Mouse (Mus musculus): ENCODE measurements around the gene Gm10220. TPM values are rescaled to one million over a fixed set of nuclear protein-coding genes. Genes with fewer than 3 reads are reported as not detected.
"Not testable (repeated sequence)": the region's sequence is repeated elsewhere in the genome, so short reads cannot be mapped to it uniquely, and the experiment has no call there.

Gene Gm10220
- total and polyA plus RNA-seq, 3 experiments = not detected

DNA sequence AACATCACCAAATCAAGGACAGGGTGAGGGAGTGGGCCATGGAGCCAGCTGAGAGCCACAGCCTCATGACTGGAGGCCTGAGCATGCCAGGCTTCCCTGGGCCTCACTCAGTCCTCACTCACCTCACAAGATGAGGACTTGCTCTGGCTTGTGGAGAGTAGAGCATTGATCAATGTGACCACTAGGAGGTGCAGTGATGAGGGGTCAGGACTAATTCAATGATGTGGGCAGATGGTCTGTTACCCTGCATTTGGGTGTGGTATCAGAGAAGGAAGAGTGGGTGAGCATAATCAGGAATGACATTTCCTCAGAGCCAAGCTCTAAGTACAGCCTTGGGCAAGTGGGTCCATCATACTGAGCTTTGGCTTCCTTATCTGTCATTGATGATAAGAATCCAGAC is 42.2 kb downstream of the Gm10220 start:
- H3K4me3 ChIP-seq; H3K4me1 ChIP-seq (ENCODE audit: control insufficient read depth, insufficient read depth, low read length); intact Hi-C loops (cut with DNase I); DNase-seq; H3K79me2 ChIP-seq (replicated peaks; ENCODE audit: control insufficient read depth, insufficient read depth, low read length); H3K9ac ChIP-seq (ENCODE audit: low read depth, low read length); H3K36me3 ChIP-seq (ENCODE audit: control insufficient read depth, insufficient read depth, low read length); H3K27ac ChIP-seq; H3K27me3 ChIP-seq (ENCODE audit: control insufficient read depth, insufficient read depth, low read length): not testable (repeated sequence)

DNA sequence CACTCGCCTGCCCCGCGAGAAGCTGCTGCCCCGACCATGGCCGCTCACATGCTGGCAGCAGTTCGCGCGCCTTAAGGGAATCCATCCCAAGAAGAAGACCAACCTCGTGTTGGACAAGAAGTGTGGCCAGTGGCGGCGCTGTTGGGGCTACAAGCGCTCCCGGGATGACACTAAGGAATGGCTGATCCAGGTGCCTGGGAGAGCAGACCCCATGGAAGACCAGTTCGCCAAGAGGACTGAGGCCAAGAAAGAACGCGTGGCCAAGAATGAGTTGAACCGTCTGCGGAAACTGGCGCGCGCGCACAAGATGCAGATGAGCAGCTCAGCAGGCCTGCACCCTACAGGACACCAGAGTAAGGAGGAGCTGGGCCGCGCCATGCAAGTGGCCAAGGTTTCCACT is 50.5 kb downstream of the Gm10220 start:
- Histone ChIP-seq H3K9ac (ENCODE audit: low read depth, low read length) (no peak overlapping the region), H3K36me3 (ENCODE audit: control insufficient read depth, insufficient read depth, low read length) (no peaks in the 10 kb centered on the region), H3K27ac (no peak overlapping the region), H3K27me3 (ENCODE audit: control insufficient read depth, insufficient read depth, low read length) (no peaks in the 10 kb centered on the region), H3K4me1 (ENCODE audit: control insufficient read depth, insufficient read depth, low read length) (no peaks in the 10 kb centered on the region), H3K79me2 (replicated peaks; ENCODE audit: control insufficient read depth, insufficient read depth, low read length) (no peaks in the 10 kb centered on the region), H3K4me3 (no peak overlapping the region)
- TF ChIP-seq POLR2A (IDR thresholded peaks at IDR 0.05; ENCODE audit: insufficient read depth, low read depth, low read length) (no peak), CTCF (IDR thresholded peaks at IDR 0.05) (no peak), EP300 (IDR thresholded peaks at IDR 0.05; ENCODE audit: insufficient read depth, low read depth, low read length) (no peak)
- 83% methylated on average over 24 of the region's 24 CpGs for WGBS
- no peak for DNase-seq
- intact Hi-C loops (cut with DNase I) = no loop called here

Other genes starting within 250 kb of the Gm10220 start
- gene Gm21663, start 179.0 kb downstream of the Gm10220 start, total RNA-seq (2021) = not detected
- gene Gm21663, start 179.0 kb downstream of the Gm10220 start, polyA plus RNA-seq (2012; rRNA removed) = not detected in 2 replicates
- not detected for gene Gm21671, start 167.0 kb downstream of the Gm10220 start, total RNA-seq (2021)
- gene Gm21671, start 167.0 kb downstream of the Gm10220 start, polyA plus RNA-seq (2012; rRNA removed) = not detected in 2 replicates
- gene Gm21680, start 148.8 kb downstream of the Gm10220 start, total RNA-seq (2021) = not detected
- gene Gm21680, start 148.8 kb downstream of the Gm10220 start, polyA plus RNA-seq (2012; rRNA removed) = not detected in 2 replicates
- gene Gm21698, start 132.8 kb downstream of the Gm10220 start, total RNA-seq (2021) = not detected
- gene Gm21698, start 132.8 kb downstream of the Gm10220 start, polyA plus RNA-seq (2012; rRNA removed) = not detected in 2 replicates
- not detected for gene Gm1979, start 116.6 kb downstream of the Gm10220 start, total RNA-seq (2021)
- not detected in 2 replicates for gene Gm1979, start 116.6 kb downstream of the Gm10220 start, polyA plus RNA-seq (2012; rRNA removed)
- gene Gm5862, start 98.5 kb downstream of the Gm10220 start, total RNA-seq (2021) = not detected
- gene Gm5862, start 98.5 kb downstream of the Gm10220 start, polyA plus RNA-seq (2012; rRNA removed) = not detected in 2 replicates
- gene Speer4a, start 81.9 kb downstream of the Gm10220 start, total RNA-seq (2021) = not detected
- not detected in 2 replicates for gene Speer4a, start 81.9 kb downstream of the Gm10220 start, polyA plus RNA-seq (2012; rRNA removed)
- not detected for gene Gm7347, start 62.8 kb downstream of the Gm10220 start, total RNA-seq (2021)
- gene Gm7347, start 62.8 kb downstream of the Gm10220 start, polyA plus RNA-seq (2012; rRNA removed) = 0.06 TPM in 1 of 2 replicates, not detected in the other
- gene Gm10471, start 32.1 kb downstream of the Gm10220 start, total RNA-seq (2021) = not detected
- not detected in 2 replicates for gene Gm10471, start 32.1 kb downstream of the Gm10220 start, polyA plus RNA-seq (2012; rRNA removed)
- not detected for gene 5031410I06Rik, start 16.1 kb downstream of the Gm10220 start, total RNA-seq (2021)
- not detected in 2 replicates for gene 5031410I06Rik, start 16.1 kb downstream of the Gm10220 start, polyA plus RNA-seq (2012; rRNA removed)
- gene Gm7361, start 136.3 kb upstream of the Gm10220 start, total RNA-seq (2021) = not detected
- not detected in 2 replicates for gene Gm7361, start 136.3 kb upstream of the Gm10220 start, polyA plus RNA-seq (2012; rRNA removed)

Data from heart, adult 2 months (tissue).